Mouse (Mus musculus) lung, embryonic 14.5 days (tissue): ENCODE data around the gene Tigd3. TPM values are rescaled to one million over a fixed set of nuclear protein-coding genes. Genes with fewer than 3 reads are reported as not detected.

Experiments used
- ATAC-seq: fragments of 200-750 bp; cut with Nextera tagmentation; 2 replicates; pipeline ENCODE4 v1.8.0; 2017; ENCODE audit warnings: mild to moderate bottlenecking, moderate TSS enrichment, moderate library complexity; ENCODE audit not compliant: insufficient read depth
- DNase-seq: peaks from one replicate; pipeline ENCODE4 v3.0.0-alpha.2; 2015
- H3K27ac ChIP-seq: fragments of 300-500 bp; sonication (generic); 2 replicates; pipeline ENCODE4 v1.5.1; 2014; ENCODE audit warnings: low read depth, mild to moderate bottlenecking, moderate library complexity
- H3K27me3 ChIP-seq: fragments of 300-500 bp; sonication (generic); 2 replicates; pipeline ENCODE4 v1.6.1; 2014; ENCODE audit warnings: low read length, control low read depth; ENCODE audit not compliant: insufficient read depth
- H3K36me3 ChIP-seq: fragments of 300-500 bp; sonication (generic); 2 replicates; pipeline ENCODE4 v1.6.1; 2014; ENCODE audit warnings: control low read depth; ENCODE audit not compliant: insufficient read depth
- H3K4me1 ChIP-seq: fragments of 300-500 bp; sonication (generic); 2 replicates; pipeline ENCODE4 v1.6.1; 2014; ENCODE audit warnings: antibody characterized with exemption, control low read depth; ENCODE audit not compliant: insufficient read depth
- H3K4me2 ChIP-seq: fragments of 300-500 bp; sonication (generic); 2 replicates; pipeline ENCODE4 v1.6.1; 2014; ENCODE audit warnings: mild to moderate bottlenecking
- H3K4me3 ChIP-seq: fragments of 300-500 bp; sonication (generic); 2 replicates; pipeline ENCODE4 v1.5.1; 2014; ENCODE audit warnings: low read depth, low read length
- H3K9ac ChIP-seq: fragments of 300-500 bp; sonication (generic); 2 replicates; pipeline ENCODE4 v1.6.1; 2014
- H3K9me3 ChIP-seq: fragments of 300-500 bp; sonication (generic); 2 replicates; pipeline ENCODE4 v1.6.1; 2016; ENCODE audit warnings: low read depth, low read length, control low read depth
- CTCF ChIP-seq: IDR thresholded peaks from 2 replicates; pipeline ENCODE4 v1.5.1; 2016; ENCODE audit warnings: antibody characterized with exemption, low read depth
- WGBS: fragments of 180-500 bp; shearing (Covaris S2); extraction: QIAGEN DNeasy Blood & Tissue Kit; methylation state at CpG from one replicate; pipeline ENCODE4 v1.1.7; 2014; 5-methylcytosine and 5-hydroxymethylcytosine counted together
- polyA plus RNA-seq: library from polyadenylated mRNA; unstranded; fragments of >200 nt; fragmentation: Nextera tagmentation; extraction: Ambion mirVana; gene quantifications from 2 replicates; pipeline ENCODE4 v1.2.1, GENCODE M21; 2014

Tigd3 gene
- polyA plus RNA-seq, 1 experiment from 2014 or later: 3.8 TPM

- WGBS: 65% methylated on average over 6 of the region's 6 CpGs
- Histone ChIP-seq H3K9ac (no peak overlapping the region), H3K4me1 (peaks cover 33% of the 10 kb centered on the region), H3K36me3 (no peaks in the 10 kb centered on the region), H3K4me2 (no peak overlapping the region), H3K9me3 (no peaks in the 10 kb centered on the region), H3K27me3 (no peaks in the 10 kb centered on the region), H3K27ac (no peak overlapping the region), H3K4me3 (no peak overlapping the region)
- ATAC-seq: no peak
- no peak for DNase-seq
- TF ChIP-seq CTCF: no peak
These were observed 34.2 kb upstream of the Tigd3 start for GRCm38 (mm10) chr19:5928104-5928503.

GRCm38 (mm10) chr19:5927532-5927931, 33.6 kb upstream of the Tigd3 start:
- DNase-seq (no peak), ATAC-seq (no peak)
- no peak overlapping the region; the same call in 1 of the 2 replicates for H3K27ac ChIP-seq
- H3K9ac ChIP-seq: no peak overlapping the region
- 67% methylated on average over 8 of the region's 8 CpGs for WGBS
- H3K9me3 ChIP-seq: no peaks in the 10 kb centered on the region
- no peak for TF ChIP-seq CTCF
- no peak overlapping the region for H3K4me3 ChIP-seq
- peaks cover 33% of the 10 kb centered on the region for H3K4me1 ChIP-seq
- no peaks in the 10 kb centered on the region for H3K27me3 ChIP-seq
- H3K36me3 ChIP-seq: no peaks in the 10 kb centered on the region
- H3K4me2 ChIP-seq: no peak overlapping the region

GRCm38 (mm10) chr19:5927026-5927425, 33.1 kb upstream of the Tigd3 start:
- ATAC-seq: no peak
- no peaks in the 10 kb centered on the region for H3K27me3 ChIP-seq
- no peaks in the 10 kb centered on the region for H3K36me3 ChIP-seq
- H3K27ac ChIP-seq: no peak overlapping the region
- DNase-seq: peak; percentile 36
- WGBS: 77% methylated on average over 11 of the region's 11 CpGs
- H3K9ac ChIP-seq: no peak overlapping the region
- TF ChIP-seq CTCF: no peak
- H3K4me2 ChIP-seq: no peak overlapping the region
- no peak overlapping the region for H3K4me3 ChIP-seq
- peaks cover 35% of the 10 kb centered on the region for H3K4me1 ChIP-seq
- H3K9me3 ChIP-seq: no peaks in the 10 kb centered on the region

GRCm38 (mm10) chr19:5925311-5925855, 31.4 kb upstream of the Tigd3 start:
- 27% methylated on average over 11 of the region's 11 CpGs for WGBS
- TF ChIP-seq CTCF: no peak
- Histone ChIP-seq H3K9ac (peak overlapping the region; percentile 1; the same call in 1 of the 2 replicates), H3K4me1 (peaks cover 37% of the 10 kb centered on the region), H3K4me3 (peak overlapping the region; percentile 64), H3K9me3 (no peaks in the 10 kb centered on the region), H3K36me3 (no peaks in the 10 kb centered on the region), H3K27me3 (no peaks in the 10 kb centered on the region), H3K4me2 (peak overlapping the region; percentile 96), H3K27ac (peak overlapping the region; percentile 93; the same call in 1 of the 2 replicates)
- ATAC-seq: no peak
- no peak for DNase-seq

- Histone ChIP-seq H3K4me1 (peaks cover 31% of the 10 kb centered on the region), H3K36me3 (no peaks in the 10 kb centered on the region), H3K9me3 (no peaks in the 10 kb centered on the region), H3K4me2 (peak within 1 kb of the TSS; percentile 96), H3K9ac (peak within 1 kb of the TSS; percentile 62), H3K27me3 (no peaks in the 10 kb centered on the region), H3K4me3 (peak within 1 kb of the TSS; percentile 64), H3K27ac (peak within 1 kb of the TSS; percentile 93)
- DNase-seq (peak; percentile 98), ATAC-seq (peak; percentile 93)
- TF ChIP-seq CTCF: no peak
- under 1% methylated on average over 18 of the region's 18 CpGs for WGBS
These were observed 30.8 kb upstream of the Tigd3 start, which contains the start of gene Cdc42ep2 for GRCm38 (mm10) chr19:5924713-5925093. Gene Cdc42ep2, minus strand, starts transcription at chr19:5924816.

GRCm38 (mm10) chr19:5923990-5924712, 30.2 kb upstream of the Tigd3 start:
- WGBS: under 1% methylated on average over 38 of the region's 38 CpGs

GRCm38 (mm10) chr19:5922963-5923362, 29.0 kb upstream of the Tigd3 start:
- peak overlapping the region; percentile 9; the same call in 1 of the 2 replicates for H3K4me3 ChIP-seq
- DNase-seq (no peak), ATAC-seq (no peak)
- H3K4me1 ChIP-seq: peaks cover 14% of the 10 kb centered on the region
- H3K27ac ChIP-seq: no peak overlapping the region
- H3K9me3 ChIP-seq: no peaks in the 10 kb centered on the region
- H3K36me3 ChIP-seq: peaks cover 8% of the 10 kb centered on the region
- H3K4me2 ChIP-seq: peak overlapping the region; percentile 96
- no peak for TF ChIP-seq CTCF
- no peaks in the 10 kb centered on the region for H3K27me3 ChIP-seq
- WGBS: 89% methylated on average over 3 of the region's 3 CpGs
- peak overlapping the region; percentile 26 for H3K9ac ChIP-seq

More at GRCm38 (mm10) chr19:5923990-5924712, 30.2 kb upstream of the Tigd3 start:
- peak overlapping the region; percentile 64 for H3K4me3 ChIP-seq
- no peaks in the 10 kb centered on the region for H3K27me3 ChIP-seq
- no peaks in the 10 kb centered on the region for H3K9me3 ChIP-seq
- DNase-seq (peak; percentile 99), ATAC-seq (peak; percentile 82)
- peak overlapping the region; percentile 93 for H3K27ac ChIP-seq
- peak overlapping the region; percentile 96 for H3K4me2 ChIP-seq
- peaks cover 25% of the 10 kb centered on the region for H3K4me1 ChIP-seq
- peak overlapping the region; percentile 62 for H3K9ac ChIP-seq
- TF ChIP-seq CTCF: peak; percentile 87
- no peaks in the 10 kb centered on the region for H3K36me3 ChIP-seq
